Mouse (Mus musculus) megakaryocyte, embryonic 14.5 days (primary cell): ENCODE measurements around the gene Atp2b4. TPM values are rescaled to one million over a fixed set of nuclear protein-coding genes. Genes with fewer than 3 reads are reported as not detected.
A peak's percentile ranks its signal among the peaks of the same experiment; 100 is the strongest.

Experiments
- H3K27me3 ChIP-seq: replicated peaks from 2 replicates; pipeline ENCODE3; 2012; ENCODE audit warnings: inconsistent platforms
- H3K36me3 ChIP-seq: replicated peaks from 2 replicates; pipeline ENCODE3; 2012; ENCODE audit warnings: low read length, inconsistent platforms, mixed read lengths
- H3K4me1 ChIP-seq: 2 replicates; pipeline ENCODE4 v1.6.1; 2012; ENCODE audit warnings: inconsistent platforms
- H3K4me3 ChIP-seq: replicated peaks from 2 replicates; pipeline ENCODE3; 2012; ENCODE audit warnings: moderate library complexity, mild to moderate bottlenecking, inconsistent platforms
- H3K9me3 ChIP-seq: 2 replicates; pipeline ENCODE4 v1.6.1; 2012; ENCODE audit warnings: inconsistent platforms
- FLI1 ChIP-seq: IDR thresholded peaks from 2 replicates; pipeline ENCODE4 v1.6.1; 2012; ENCODE audit warnings: low read length, inconsistent platforms, mixed read lengths
- GATA1 ChIP-seq: IDR thresholded peaks from 3 replicates; pipeline ENCODE4 v1.6.1; 2012; ENCODE audit warnings: mixed read lengths, low read length, inconsistent platforms, borderline replicate concordance
- polyA plus RNA-seq: library from polyadenylated mRNA; stranded (reverse); fragments of >175 nt; gene quantifications from 2 replicates; pipeline ENCODE4 v1.2.3, GENCODE M21; 2012; ENCODE audit warnings: low replicate concordance; ENCODE audit not compliant: insufficient read depth

Atp2b4 gene
- polyA plus RNA-seq, 1 experiment = 3.9 TPM

DNA sequence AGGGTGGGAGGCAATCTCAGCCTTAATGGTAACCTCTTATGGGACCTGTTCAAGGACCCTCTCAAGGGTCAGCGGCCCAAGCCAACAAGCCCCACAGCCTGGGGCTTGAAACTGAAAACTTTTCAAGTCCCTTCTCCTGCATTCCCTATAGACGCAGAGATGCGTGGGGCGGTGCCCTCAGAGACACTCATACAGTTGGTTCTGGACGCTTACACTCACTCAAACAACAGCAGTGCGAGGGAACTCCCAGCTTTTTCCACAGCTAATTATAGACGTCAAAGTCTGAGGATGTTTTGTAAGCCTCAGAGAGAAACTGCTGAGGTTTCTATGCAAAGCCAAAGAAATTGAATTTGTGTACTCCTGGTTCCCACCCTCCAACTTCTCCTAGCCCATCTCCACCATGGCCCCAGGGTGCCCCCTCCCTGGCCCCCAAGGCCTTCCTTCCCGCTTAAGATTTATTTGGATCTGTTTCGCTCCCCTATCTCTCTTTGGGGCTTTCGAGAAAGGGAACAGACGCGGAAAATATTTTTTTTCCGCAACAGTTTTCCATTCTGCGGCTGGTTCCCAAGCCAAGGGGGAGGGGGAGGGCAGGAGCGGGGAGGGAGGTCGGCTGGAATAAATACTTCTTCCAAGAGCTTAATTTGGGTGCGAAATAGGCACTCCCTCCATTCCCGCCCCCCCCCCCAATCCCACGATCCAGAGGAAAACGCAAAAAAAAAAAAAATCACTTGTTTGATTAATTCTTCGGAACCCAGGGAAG is 975 bp downstream of the Atp2b4 start:
- peaks cover 29% of the 10 kb centered on the region for H3K27me3 ChIP-seq
- H3K36me3 ChIP-seq = peaks cover 8% of the 10 kb centered on the region
- H3K9me3 ChIP-seq = no peaks in the 10 kb centered on the region
- TF ChIP-seq FLI1 (no peak), GATA1 (no peak)
- H3K4me3 ChIP-seq = peak overlapping the region; percentile 94
- H3K4me1 ChIP-seq = peaks cover 80% of the 10 kb centered on the region

DNA sequence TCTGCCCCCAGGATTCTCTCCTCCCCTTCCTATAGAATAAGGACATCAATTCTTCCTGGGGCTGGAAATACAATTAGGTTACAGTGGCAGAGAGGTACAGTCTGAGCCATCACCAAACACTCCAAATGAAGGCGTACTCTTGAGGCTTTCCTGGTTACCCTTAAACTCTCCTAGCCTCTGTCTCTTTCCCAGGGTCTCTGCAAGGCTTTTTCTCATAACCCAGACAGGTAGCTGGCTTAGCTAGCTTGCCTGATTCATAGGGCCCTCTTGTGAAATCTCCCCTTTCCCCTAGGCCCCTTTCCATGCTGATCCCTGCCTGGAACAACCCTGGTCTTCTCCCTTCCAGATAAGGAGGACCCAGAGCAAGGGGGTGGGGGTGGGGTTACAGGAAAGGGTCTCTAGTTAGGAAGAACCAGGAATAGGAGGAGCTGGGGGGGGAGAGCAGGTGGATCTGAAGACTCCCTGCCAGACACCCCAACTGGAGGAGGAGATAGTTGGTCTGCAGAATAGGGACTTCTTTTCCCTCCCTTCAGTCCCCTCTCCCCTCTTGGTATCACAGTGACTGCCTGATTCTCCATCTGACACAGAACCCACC is 1.9 kb downstream of the Atp2b4 start:
- TF ChIP-seq FLI1 (no peak), GATA1 (no peak)
- Histone ChIP-seq H3K9me3 (no peaks in the 10 kb centered on the region), H3K4me3 (peak overlapping the region; percentile 94), H3K27me3 (peaks cover 24% of the 10 kb centered on the region), H3K4me1 (peaks cover 71% of the 10 kb centered on the region), H3K36me3 (peaks cover 13% of the 10 kb centered on the region)

DNA sequence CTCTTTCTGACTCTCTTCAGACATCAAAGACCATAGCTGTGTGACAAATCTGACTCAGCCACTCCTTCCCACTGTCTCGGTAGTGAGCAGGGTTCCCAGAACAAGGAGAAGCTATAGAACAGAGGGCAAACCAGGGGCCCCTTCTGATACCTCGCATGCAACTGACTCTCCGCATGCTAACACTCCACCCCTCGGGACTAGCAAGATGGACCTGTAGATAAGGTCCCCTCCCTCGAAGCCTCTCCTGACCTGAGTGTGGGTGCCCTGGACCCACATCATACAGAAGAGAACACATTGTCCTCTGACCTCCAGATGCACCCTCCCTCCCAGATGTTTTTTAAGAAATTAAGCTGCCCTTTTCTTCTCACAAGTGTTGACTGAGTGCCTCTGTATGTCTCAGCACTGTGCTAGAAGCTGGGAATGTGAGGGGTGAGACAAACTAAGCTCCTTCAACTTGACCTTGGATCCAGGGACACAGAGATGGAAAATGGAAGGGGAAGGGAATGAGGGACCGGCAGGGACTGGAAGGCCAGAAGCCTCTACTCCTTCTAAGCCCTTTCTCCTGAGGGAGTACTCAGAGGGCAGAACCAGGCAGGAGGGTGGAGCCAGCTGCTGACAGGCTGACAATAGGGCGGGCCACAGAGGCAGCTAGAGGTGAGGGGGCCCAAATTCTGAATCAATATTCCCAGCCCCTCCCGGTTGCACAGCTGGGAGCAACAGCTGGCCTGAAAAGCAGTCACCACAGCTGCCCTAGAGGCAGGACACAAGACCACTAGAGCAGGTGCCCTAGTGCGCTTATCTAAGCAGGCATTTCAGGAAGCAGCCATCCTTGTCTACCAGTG is 2.6 kb downstream of the Atp2b4 start:
- Histone ChIP-seq H3K9me3 (no peaks in the 10 kb centered on the region), H3K36me3 (peaks cover 13% of the 10 kb centered on the region), H3K4me1 (peaks cover 71% of the 10 kb centered on the region), H3K27me3 (peaks cover 20% of the 10 kb centered on the region), H3K4me3 (peak overlapping the region; percentile 94)
- TF ChIP-seq GATA1 (no peak), FLI1 (no peak)

DNA sequence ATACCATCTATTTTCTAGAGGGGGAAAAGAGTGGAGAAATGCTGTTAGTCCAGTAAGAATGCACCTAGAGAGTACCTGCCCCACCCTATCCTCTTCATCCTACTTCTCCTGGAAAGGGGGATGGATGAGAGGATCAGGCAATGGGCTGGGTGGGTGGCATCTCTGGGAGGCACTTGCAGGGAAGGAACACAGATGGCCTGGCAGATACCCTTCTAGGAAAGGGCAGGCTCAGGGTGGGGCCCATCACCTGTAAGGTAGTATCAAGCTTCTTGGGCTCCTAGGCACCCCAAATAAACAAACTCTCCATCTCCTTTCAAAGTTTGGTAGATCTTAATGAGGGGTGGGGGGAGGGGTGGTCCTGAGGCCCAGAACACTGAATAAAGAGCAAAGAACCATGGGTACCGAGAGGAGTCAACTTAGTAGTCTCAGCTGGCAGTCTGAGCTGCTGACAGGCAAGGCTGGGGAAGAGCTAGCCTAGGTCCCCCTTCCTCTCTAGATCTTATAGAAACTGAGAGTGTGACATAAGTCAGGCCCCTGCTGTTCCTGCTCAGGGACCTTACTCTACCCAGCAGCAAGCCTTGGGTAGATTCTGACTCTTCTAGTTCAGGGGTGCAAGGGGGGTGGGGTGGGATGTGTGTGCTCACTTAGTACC is 3.4 kb downstream of the Atp2b4 start:
- Histone ChIP-seq H3K4me3 (no peak overlapping the region), H3K36me3 (peaks cover 13% of the 10 kb centered on the region), H3K4me1 (peaks cover 66% of the 10 kb centered on the region), H3K27me3 (peaks cover 16% of the 10 kb centered on the region), H3K9me3 (no peaks in the 10 kb centered on the region)
- TF ChIP-seq FLI1 (no peak), GATA1 (no peak)

GRCm38 (mm10) chr1:133793646-133794045 is 7.2 kb downstream of the Atp2b4 start:
- H3K9me3 ChIP-seq = peaks cover 7% of the 10 kb centered on the region
- peaks cover 41% of the 10 kb centered on the region for H3K4me1 ChIP-seq
- peaks cover 6% of the 10 kb centered on the region for H3K27me3 ChIP-seq
- peaks cover 33% of the 10 kb centered on the region for H3K36me3 ChIP-seq
- TF ChIP-seq FLI1 (no peak), GATA1 (no peak)
- no peak overlapping the region for H3K4me3 ChIP-seq

- Histone ChIP-seq H3K4me3 (no peak overlapping the region), H3K4me1 (peaks cover 35% of the 10 kb centered on the region), H3K27me3 (no peaks in the 10 kb centered on the region), H3K36me3 (peaks cover 33% of the 10 kb centered on the region), H3K9me3 (peaks cover 7% of the 10 kb centered on the region)
- TF ChIP-seq FLI1 (no peak), GATA1 (no peak)
Measured at GRCm38 (mm10) chr1:133790011-133790410, 10.8 kb downstream of the Atp2b4 start.

DNA sequence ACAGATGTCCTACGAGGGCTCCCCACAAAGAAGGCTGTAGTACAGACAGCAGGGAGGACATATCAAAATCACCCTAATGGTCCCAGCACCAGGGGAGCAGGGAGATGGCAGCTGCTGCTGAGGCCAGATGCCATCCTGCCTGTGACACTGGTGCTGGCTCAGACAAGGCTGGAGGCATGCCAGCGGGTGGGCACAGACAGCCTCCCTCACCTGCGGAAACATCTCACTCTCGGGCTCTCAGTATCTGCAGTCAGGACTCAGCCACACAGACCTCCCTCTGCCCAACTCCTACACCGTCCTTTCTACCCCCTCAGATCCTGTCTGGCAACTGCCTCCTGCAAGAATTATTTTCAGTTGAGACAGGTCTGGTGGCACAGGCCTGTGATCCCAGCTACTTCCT is 12.0 kb downstream of the Atp2b4 start:
- Histone ChIP-seq H3K4me1 (peaks cover 41% of the 10 kb centered on the region), H3K9me3 (peaks cover 7% of the 10 kb centered on the region), H3K36me3 (peaks cover 35% of the 10 kb centered on the region), H3K27me3 (no peaks in the 10 kb centered on the region), H3K4me3 (peak overlapping the region; percentile 55)
- TF ChIP-seq GATA1 (no peak), FLI1 (no peak)

DNA sequence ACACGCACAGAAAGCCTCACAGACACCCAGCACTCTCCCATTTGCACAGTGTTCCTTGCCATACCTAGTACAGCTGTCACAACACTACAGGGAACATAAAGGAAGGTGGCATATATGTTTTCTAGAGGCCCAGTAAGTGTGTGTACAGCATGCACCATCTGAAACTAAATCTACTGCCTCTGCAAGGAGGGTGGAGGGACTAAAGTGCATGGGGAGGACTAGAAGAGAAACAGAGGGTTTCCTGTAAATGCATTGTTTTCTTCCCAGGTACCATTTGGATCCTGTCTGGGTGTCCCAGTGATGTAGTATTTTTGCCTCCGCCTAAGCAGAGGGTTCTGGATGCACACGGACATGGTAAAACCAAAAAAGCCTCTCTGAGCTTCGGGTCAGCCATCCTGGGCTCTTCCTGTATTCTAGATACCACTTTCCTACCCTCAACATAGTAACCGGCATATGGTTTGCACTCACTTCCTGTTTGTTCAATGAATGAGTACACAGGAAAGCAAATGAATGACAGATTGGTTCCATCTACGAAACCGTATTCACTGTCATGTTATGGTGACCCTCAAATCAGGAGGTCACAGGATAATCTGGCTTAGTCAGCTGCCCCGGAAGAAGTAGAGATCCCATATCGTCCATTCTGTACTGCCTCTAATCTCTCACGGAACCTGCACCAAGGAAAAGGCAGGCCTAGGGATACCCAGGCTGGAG is 13.2 kb downstream of the Atp2b4 start:
- TF ChIP-seq GATA1 = no peak
- no peak for TF ChIP-seq FLI1
- H3K36me3 ChIP-seq = peaks cover 38% of the 10 kb centered on the region

GRCm38 (mm10) chr1:133784621-133785020 is 16.2 kb downstream of the Atp2b4 start:
- H3K36me3 ChIP-seq = peaks cover 25% of the 10 kb centered on the region
- H3K4me1 ChIP-seq = peaks cover 43% of the 10 kb centered on the region
- no peaks in the 10 kb centered on the region for H3K27me3 ChIP-seq
- TF ChIP-seq FLI1 (no peak), GATA1 (no peak)
- no peak overlapping the region for H3K4me3 ChIP-seq
- H3K9me3 ChIP-seq = no peaks in the 10 kb centered on the region

More for the DNA sequence above, 13.2 kb downstream of the Atp2b4 start:
- H3K9me3 ChIP-seq = peaks cover 7% of the 10 kb centered on the region
- peak overlapping the region; percentile 1 for H3K4me3 ChIP-seq
- H3K4me1 ChIP-seq = peaks cover 34% of the 10 kb centered on the region
- no peaks in the 10 kb centered on the region for H3K27me3 ChIP-seq
